Mouse (Mus musculus): ENCODE results near the gene Cwc22. TPM values are rescaled to one million over a fixed set of nuclear protein-coding genes. Genes with fewer than 3 reads are reported as not detected.

Cwc22 gene
- polyA plus RNA-seq (2012) = 27.5 and 28.4 TPM in 2 replicates

DNA sequence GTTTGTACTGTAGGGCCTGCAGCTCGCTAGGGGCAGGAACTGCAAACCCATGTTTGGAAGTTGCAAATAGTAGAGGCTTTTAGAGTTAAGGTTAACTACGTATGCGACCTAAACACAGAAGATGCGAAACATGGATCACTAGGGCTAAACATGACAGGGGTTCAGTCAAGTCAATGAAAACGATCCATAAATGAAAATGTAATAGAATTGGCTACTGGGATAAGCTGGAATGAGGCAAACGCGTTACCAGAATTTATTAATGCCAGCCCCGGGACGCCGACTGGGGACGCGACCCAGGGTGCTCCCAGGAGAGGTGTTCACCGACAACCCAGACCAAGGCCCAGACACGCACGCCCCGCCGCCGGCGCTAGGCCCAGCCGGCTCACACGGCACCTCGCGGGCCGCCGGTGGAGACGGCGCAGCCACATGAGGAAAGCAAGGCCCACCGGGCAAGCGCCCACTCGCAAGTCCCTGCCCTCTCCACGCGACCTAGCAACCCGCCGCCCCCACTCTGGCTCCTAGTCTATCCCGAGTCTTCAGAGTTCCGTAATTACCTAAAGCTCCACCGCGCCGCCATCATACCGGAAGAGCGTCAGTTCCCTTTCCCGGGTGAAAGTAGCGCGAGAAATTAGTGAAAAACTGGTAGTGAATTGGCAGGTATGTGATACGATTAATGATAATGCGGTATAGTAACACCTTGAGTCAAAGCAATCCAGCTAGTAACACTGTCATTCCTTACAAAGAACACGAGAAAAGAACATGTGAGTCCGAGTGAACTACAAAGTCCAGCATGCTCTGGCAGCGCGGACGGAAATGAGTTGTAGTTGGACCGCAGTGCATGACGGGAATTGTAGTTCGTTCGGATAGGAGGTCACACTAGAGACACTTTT, at the start of gene Cwc22:
Gene Cwc22 (minus strand): TSS at position 780 of the 890 bp plus-strand sequence.
- TF ChIP-seq GATA1 (IDR thresholded peaks at IDR 0.05; ENCODE audit: low read length) = no peak

DNA sequence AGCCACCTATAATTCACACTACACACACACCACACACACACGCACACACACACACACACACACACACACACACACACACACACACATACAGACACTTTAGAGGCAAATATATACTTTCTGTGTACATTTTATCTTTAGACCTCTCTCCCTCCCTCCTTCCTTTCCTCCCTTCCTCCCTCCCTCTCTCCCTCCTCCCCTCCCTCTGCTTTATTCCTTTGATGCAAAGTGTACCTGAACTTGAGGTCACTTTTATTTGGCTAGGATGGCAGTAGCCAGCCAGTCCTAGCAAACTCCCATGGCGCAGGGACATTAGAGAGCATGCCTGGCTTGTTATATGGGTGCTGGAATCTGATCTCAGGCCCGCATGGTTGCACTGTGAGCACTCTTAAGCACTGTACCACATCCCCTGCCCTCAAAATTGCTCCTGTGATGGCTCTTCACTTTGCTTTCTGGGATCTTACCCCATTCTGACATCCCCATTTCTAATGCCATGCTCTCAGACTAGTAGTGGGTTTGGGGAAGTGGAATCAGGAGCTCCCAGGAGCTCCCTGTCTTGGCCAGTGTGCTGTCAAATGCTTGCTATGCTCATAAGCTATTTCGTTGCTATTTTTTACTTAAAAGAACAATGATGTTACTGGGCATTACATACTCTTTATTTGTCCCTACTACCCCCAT, 47.7 kb upstream of the Cwc22 start:
- TF ChIP-seq GATA1 (IDR thresholded peaks at IDR 0.05; ENCODE audit: low read length) = no peak

DNA sequence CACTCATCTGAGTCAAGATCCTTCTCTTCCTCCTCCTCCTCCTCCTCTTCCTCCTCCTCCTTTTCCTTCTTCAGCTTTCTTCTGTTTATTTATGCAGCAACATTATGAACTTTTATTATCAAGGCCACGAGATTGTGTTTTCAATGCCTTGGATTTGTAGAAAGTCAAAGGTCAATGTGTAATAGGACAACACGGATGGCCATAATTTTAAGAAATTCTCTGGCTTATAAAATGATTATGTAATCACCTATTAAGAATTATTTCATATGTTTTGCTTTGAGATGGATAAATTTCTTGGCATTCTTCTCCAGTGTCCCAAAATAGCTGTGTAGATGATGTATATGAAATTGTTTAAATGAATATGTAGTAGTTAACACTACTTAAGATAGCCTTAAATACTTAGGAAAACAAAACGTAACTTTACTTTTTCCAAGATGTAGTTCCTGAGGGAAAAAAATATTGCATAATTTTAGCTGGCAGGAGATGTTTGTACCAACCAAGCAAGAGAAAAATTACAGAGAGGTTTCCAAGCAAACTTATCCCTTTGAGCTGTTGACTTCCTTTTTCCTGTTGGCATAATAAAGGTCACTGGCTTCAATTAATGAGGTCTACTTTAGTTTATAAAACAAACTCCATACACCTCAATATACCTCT, 46.9 kb upstream of the Cwc22 start:
- no peak for TF ChIP-seq GATA1 (IDR thresholded peaks at IDR 0.05; ENCODE audit: low read length)

DNA sequence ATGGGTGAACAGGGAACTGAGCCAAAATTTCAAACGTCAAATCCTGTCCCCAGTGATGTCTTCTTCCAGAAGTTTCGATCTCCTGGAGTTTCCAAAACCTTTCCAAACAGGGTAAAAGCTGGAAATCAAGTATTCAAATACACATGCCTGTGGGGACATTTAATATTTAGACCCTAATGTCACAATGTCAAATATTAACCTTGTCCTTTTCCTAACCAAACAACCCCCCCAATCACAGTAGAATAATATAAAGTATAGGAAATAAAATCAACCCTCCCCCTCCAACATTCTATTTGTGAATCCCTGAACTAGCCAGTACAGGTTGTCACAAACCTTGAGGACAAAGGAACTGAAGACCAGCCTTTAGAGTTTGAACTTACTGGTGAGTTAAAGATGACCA, 44.6 kb upstream of the Cwc22 start:
- no peak for TF ChIP-seq GATA1 (IDR thresholded peaks at IDR 0.05; ENCODE audit: low read length)

DNA sequence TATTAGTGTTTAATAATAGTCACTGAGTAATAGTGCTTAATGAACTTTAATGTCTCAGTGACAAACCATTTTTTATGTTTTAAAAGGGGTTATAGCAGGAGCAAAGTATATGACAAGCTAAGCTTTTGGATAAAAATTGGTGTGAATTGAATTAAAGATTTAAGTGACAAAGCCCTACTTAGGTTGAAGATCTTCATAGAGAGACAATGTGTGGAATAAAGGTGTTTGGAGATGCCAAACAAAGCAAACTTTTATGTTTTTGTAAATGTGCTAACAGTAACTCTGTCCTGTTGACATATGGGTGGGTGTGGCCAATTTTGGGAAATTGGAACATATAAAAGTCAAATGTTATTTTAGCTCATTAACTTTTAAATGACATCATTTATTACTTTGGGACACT, 43.9 kb upstream of the Cwc22 start:
- TF ChIP-seq GATA1 (IDR thresholded peaks at IDR 0.05; ENCODE audit: low read length) = no peak

DNA sequence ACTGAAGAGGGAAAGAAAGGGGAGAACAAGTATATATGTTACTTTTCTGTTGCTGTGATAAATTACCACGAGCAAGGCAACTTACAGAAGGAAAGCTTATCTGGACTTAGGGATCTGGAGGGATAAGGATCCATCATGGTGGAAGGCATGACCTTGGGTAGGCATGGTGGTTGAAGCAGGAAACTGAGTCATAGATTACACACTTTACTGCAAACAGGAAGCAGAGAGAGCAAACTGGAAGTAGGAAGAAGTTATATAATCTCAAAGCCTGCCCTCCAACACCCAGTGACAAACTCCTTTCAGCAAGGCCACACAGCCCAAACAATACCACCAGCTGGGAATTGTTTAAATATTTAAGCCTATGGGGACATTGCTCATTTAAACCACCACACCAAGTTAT, 43.2 kb upstream of the Cwc22 start:
- TF ChIP-seq GATA1 (IDR thresholded peaks at IDR 0.05; ENCODE audit: low read length) = no peak

DNA sequence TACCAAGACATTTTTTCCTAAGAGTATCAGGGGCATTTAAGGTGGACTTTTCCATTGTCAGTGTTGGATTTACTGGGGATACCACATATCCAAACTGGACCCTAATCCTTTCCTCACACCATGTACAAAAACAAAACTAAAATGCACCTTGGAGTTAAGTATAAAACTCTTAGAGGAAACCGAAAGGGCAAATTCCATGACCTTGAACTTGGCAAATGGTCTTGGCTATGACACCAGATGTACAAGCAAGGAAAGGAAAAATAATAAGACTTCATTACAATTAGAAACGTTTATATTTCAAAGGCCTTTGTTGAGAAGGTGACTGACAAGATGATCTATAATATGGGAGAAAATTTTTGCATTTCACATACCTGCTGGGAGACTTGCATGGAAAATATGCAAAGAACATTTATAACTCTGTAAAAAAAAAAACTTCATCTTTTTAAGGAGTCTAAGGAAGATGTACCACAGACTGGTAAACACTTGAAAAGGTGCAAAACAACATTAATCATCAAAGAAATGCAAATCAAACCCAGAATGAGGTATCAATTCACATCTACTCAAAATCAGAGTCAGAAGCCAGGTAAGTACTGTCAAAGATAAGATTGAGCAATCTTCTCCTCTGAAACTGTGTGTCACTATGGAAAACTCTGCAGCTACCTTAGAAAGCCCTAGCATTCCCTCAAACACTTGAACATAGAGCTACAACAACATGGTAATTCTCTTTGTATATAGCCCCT, 40.0 kb upstream of the Cwc22 start:
- TF ChIP-seq GATA1 (IDR thresholded peaks at IDR 0.05; ENCODE audit: low read length) = no peak

DNA sequence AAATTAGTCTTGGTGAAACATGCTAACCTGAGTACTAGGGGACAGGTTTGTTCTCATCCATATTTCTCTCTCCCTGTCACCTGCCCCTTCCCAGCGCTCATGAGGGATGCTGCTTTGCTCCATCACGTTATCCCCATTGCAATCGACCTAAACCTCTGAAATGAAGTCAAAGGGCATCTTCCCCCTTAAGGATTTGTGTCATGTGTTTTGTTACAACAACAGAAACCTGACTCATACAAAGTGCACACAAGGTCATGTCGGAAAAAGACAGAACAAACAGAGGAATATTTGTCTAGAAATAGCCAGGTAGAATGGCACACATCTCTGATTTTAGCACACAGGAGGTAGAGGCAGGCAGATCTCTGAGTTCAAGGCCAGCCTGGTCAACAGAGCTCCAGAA, 38.0 kb upstream of the Cwc22 start:
- TF ChIP-seq GATA1 (IDR thresholded peaks at IDR 0.05; ENCODE audit: low read length) = no peak

DNA sequence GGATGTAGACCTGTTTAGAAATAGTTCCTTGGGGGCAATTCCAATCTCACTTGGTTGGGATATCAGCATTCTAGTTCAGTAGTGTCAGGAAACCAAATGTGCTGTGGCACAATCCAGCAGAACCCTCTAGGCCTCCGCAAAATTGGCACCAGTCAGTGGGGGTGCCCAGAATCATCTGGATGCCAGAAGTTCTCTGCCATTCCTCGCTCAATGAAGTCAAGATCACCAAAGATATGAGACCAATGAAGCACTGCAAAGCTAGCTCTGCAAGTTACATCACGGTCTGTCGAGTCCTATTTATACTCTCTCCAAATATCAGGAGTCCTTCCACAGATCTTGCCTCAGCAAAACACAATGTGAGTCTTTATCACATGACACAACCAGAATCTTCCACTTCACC, 35.7 kb upstream of the Cwc22 start:
- no peak for TF ChIP-seq GATA1 (IDR thresholded peaks at IDR 0.05; ENCODE audit: low read length)

DNA sequence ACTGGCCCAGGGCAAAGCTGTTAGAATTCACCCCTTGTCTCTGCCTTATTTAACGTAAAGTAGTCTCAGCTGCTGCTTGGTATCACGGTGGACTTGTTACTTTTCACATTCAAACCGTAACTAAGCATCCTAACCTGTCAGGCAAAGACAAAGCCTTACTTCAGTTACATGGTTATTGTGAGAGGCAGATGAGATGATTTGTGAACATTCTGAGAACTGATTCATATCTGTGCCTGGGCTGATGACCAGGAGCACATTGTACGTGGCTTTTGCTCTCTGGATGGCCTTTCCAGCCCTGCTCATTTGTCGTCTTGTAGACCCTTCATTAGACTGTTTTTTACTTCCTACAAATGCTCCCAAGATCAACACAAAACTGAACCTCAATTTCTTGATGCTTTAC, 34.5 kb upstream of the Cwc22 start:
- no peak for TF ChIP-seq GATA1 (IDR thresholded peaks at IDR 0.05; ENCODE audit: low read length)

DNA sequence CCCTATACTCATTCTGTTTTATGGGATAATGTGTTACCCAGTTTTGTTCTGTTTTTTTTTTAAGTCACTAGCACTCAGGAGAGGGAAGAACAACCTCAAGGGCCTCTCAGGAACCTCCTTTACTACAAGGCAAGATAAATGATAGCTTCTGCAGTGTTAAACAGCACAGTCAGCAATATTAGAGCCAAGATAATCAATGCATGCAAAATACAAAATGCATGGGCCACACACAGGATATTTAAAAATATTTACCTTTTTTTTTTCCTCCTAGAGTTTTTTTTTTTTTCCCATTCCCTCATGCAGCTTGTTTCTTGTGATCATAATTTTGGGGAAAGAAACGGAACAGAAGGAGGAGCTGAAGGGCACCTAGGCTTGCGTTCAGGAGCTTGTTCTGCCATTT, 33.3 kb upstream of the Cwc22 start:
- no peak for TF ChIP-seq GATA1 (IDR thresholded peaks at IDR 0.05; ENCODE audit: low read length)

DNA sequence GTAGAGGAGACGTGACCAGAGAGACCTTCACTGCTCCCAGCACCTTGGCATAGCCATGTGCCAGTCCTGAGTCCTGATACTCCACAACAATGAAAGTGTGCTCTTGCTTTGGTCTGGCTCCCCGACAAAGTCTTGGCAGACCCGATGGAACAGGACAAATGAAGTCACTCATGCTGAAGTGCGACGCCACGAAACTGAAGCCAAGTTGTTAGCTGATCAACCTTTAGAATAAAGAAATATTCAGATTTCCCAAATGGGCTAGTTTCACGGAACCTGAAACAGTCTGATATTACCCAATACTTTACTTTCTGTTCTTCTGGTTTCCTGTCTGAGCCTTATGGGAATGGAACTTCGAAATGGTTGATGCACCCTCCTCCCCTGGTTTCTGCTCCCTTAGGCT, 32.9 kb upstream of the Cwc22 start:
- no peak for TF ChIP-seq GATA1 (IDR thresholded peaks at IDR 0.05; ENCODE audit: low read length)

DNA sequence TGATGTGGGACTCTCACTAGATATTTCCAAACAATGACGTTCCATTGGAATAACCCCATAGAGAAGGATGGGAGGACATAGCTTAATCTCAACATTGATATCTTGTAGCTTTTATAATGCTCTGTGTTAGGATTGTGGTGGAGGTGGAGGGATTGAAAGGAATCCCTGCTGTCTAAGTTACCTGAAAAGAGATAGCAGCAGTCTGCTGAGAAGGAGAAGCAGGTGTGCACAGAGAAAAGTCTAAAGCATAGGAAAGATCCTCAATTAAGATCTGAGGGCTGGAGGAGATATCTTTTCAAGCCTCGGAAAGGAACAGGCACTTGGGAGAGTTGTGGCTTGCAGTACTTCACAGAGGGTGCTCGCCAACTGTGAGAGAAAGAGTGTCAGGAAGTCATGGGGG, 32.1 kb upstream of the Cwc22 start:
- no peak for TF ChIP-seq GATA1 (IDR thresholded peaks at IDR 0.05; ENCODE audit: low read length)

DNA sequence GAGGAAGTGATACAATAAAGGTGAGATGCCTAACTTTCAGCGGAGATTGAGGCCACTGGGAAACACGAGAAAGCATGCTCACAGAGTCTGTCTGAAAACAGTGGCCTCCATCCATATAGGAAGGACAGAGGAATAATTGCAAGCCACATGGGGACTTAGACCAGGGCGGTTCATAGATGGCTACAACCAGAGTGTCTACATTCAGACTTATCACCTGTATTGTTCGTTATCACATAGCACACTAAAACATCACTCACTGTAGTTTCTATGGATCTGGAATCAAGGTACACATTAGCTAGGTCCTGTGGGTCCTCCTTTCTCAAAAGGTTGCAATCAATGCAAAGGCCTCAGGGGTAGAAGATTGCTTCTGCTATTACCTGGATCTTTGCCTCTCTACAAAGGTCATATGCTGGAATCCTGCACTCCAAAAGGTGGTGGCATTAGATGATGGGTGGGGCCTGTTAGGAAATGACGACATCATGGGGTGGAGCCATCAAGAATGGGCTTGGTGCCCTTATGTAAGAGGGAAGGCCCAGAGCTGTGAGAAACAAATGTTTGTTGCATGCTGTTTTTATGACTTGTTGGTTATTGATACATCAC, 30.2 kb upstream of the Cwc22 start:
- TF ChIP-seq GATA1 (IDR thresholded peaks at IDR 0.05; ENCODE audit: low read length) = no peak

DNA sequence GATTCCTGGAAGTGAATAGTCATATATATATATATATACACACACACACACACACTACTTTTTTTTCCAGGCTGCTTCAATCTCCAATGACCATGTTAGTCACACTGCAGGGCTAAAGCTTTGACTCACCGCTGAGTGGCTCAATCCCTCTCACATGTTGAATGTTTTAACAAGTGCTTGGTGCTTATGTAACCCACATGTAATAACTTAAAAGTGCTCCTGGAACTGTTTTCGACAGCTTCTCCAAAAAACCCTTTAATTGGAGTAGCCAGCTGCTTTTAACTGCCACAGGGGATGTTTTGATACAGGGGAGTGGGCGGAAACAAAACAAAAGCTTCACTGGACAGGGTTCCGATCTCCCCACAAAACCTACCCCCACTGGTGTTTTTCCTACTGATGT, 29.4 kb upstream of the Cwc22 start:
- no peak for TF ChIP-seq GATA1 (IDR thresholded peaks at IDR 0.05; ENCODE audit: low read length)

Measured in G1E-ER4 (cell line).